Mouse (Mus musculus) heart, adult 9 months (tissue): ENCODE measurements around the gene Rapgef5.

Experiments
- DNase-seq, 2 experiments: peaks; one replicate each; pipeline ENCODE4 v3.0.0; 2022; ENCODE audit warnings: low spot score in 2 of 2

The Rapgef5 gene

GRCm38 (mm10) chr12:117516179-117516578 lies at the start of gene Rapgef5:
Gene Rapgef5 (plus strand): TSS chr12:117516479.
- no peak for DNase-seq

DNA sequence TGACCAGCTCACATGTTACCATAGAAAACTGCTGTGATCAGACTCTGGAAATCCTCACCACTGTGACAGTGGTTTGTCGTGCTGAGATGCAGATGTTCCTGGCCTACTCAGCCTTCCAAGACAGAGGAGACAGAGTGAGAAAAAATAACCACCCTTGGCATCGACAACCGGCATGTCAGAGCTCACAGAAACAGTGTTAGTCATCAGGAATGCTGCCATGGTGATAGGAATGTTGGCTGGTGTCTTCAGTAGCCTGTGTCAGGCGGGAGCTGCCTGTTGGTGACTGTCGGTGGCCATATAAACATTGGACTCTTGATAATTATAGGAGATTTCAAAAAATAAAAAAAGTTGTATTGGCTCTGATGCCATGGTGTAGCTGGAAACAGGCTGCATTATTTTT lies 48.0 kb upstream of the Rapgef5 start:
- DNase-seq, result peak; percentile 41 to 54

GRCm38 (mm10) chr12:117479014-117479413 lies 37.3 kb upstream of the Rapgef5 start:
- no peak for DNase-seq

DNA sequence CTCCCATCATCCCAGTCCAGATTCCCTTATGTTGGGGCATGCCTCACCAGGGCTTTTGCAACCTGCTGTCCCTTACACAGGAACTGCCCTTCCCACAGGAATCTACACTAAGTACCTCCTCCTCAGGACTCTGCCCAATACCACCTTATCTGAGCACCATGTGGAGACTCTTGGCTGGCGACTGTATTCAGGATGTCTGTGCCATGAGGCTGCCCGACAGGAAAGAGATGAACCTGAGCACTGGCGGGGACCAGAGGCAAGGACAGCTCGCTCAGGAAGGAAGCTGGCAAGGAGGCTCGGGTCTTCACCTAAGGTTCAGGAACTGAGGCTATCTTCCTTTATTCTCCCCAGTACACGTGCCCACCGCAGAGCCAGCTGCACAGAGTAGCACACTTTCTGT lies 36.6 kb upstream of the Rapgef5 start:
- DNase-seq, result no peak

DNA sequence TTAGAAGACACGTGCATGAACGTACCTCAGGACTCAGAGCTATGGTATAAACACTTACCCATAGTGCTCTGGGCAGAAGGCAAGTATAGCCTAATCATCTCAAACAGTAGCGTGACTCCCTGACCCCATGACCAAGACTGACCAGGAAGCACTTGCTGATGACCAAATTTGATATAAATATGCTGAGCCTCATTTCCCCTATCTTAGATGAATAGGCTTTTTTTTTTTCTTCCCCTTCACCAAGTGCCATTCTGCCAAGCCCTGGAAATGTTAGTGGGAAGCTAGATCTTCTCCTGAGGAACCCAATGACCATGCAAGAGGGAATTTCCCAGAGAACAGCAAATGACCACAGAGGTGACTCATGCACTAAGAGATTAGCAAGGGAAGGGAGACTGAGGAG lies 35.3 kb upstream of the Rapgef5 start:
- no peak for DNase-seq

- DNase-seq, result no peak
These were observed 33.6 kb upstream of the Rapgef5 start for GRCm38 (mm10) chr12:117482665-117483064.

DNA sequence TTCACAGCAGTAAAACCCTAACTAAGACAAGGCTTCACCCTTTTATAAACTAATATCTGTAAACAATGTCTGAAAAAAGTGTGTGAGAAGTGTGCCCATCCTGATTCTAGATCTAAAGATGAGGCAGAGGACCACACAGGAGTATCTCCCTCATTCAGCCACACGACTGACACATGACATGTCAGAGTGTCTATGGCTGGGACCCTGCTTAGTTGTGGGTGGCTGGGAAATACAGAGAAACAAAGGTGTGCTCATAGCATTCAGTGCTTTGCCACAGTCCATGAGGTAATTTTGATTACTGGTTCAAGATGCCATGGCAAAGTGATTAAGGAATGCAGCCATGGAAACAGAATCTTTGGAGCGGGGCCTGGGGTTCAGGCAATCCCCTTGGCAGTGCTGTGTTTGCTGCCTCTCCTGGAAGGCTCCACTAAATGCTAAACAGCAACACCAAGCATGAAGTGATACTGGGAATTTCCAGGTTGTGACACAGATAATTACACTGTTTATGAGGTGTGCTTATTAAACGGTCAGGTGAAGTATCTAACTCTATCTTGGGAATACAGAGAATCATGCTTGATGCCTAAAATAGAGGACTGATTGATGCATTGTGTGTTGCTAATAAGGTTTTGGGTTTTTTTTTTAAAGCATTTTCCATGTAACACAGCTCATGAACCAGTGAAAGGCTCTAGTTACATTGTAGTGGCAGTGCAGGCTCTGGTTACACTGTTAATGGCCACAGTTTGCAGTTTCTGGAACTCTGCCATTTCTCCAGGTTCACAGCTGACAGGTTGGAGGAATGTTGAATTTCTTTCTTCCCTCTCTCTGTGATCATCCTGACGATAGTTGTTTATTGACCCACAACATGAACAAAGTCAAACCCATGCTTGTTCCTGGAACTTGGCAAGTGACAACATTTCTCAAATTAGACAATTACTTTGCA lies 29.9 kb upstream of the Rapgef5 start:
- no peak for DNase-seq

DNA sequence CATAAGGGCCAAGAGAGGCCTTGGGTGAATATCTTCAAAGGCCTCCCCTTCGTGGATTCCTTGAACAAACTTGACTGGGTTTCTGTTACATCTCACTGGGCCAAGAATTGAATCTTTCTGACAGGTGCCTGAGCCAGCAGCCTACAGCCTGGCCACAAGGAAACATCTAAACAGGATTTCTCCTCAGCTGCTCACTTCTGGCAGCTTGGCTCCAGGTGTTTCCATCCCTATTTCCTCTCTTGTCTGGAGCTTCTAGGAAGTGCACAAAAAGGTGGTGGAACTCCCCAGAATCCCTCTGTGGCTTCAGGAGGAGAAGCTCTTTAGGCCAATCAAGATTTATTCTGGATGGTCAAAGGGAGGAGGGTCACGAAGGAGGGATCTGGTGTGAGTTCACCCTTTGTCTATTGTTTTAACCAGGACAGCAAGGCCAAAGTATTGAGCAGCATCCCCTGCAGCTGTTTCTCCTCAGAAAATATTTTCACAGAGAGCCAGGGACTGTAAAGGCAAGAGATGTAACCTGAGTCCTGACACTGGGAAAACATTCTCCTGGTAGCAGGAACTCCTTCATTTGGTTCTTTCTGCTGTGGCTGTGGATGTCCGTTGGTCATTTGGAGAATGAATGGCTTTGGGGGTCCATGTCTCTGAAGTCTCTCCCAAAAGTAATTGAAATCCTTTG lies 19.6 kb upstream of the Rapgef5 start:
- DNase-seq, result peak in 1 of 2 experiments; percentile 34

- no peak for DNase-seq
These were observed 18.9 kb upstream of the Rapgef5 start for GRCm38 (mm10) chr12:117497361-117497760.

- peak; percentile 17 to 68 for DNase-seq
These were observed 17.0 kb upstream of the Rapgef5 start for GRCm38 (mm10) chr12:117499242-117499641.

GRCm38 (mm10) chr12:117501180-117501579 lies 15.1 kb upstream of the Rapgef5 start:
- DNase-seq, result peak in 1 of 2 experiments; percentile 54

- DNase-seq, result no peak
These were observed 13.4 kb upstream of the Rapgef5 start for GRCm38 (mm10) chr12:117502834-117503233.

DNA sequence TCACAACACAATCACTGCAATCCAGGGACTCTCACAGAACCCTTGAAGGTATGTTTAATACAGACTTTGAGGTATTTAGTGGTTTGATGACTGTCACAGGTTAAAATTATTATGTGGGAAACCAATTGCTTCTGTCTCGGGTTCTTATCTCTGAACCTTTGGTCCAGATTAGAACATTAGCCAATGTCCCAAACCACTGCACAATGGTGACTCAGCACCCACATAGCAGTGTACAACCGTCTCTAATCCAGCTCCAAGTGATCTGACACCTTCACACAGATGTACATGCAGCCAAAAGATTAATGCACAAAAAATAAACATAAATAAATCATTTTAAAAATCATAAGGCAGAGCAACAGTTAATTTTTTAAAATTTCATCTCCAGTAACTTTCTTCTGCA lies 11.1 kb upstream of the Rapgef5 start:
- no peak for DNase-seq

GRCm38 (mm10) chr12:117507772-117508171 lies 8.5 kb upstream of the Rapgef5 start:
- DNase-seq, result no peak

DNA sequence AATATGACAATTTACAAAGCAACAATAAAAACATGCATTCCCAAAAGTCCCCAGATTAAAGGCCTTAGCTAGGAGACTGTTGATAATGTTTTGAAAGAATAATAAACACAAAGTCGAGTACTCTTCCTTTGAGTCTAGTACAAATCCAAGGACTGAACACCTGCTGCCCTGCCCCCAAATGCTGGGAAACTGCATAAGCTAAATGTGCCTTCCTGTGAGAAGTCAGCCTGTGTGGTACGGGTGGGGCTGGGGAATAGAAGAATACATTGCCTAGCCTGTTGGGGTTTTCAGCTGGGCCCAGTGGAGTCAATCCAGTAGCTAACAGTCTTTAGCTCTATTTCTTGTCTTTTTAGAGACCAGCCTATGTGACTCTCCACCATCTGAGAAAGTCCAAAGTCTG lies 6.4 kb upstream of the Rapgef5 start:
- no peak for DNase-seq

DNA sequence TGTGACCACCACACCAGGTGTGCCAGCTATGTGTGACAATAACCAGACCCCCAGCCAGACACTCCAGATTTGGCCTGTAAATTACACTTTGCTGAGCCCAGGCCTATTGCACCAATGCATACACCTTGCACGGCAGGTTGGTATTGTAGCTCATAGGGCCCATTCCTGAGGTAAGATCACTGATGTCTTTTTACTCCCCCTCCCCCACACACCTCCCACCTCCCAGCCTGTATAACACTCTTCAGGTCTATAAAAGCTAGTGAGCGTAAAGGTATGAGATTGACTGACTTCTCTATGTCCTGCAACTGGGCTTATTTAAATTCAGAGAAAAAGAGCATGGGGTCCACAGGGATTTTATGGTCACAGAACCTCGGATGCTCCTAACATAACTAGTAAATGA lies 3.8 kb upstream of the Rapgef5 start:
- DNase-seq, result no peak

DNA sequence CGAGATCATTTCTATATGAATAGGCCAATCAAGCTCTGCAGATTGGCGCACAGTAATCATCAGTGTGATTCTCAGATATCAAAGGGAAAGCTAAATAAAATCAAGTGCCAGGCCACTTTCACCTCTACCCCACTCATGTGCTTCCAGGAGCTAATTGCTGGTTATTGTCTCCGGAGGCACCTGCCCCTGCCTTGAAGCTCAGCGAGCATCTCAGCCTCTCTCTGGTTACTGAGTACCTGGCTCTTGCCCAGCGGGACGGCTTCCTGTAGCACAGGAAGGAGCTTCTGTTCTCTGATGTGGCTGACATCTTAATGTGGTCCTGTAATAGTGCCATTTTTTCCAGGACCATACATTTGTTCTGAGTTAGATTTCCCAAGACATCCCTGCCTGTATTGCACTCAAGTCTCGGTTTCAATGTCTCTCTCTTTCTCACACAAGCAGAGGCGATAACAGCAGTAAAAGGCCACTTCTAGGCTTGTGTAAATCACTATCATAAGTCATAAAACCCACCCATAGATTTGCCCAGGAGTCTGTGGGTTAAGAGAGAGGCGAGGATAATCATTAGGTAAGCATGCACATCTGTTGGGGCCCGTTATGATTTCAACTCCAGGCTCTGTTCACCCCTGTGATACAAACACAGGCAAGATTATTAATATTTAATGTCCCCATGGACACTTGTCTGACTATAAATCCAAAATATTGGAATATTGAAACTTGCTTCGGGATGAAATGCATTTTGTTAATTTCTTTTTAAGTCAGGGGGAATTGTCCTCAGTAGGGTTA lies 2.9 kb upstream of the Rapgef5 start:
- DNase-seq, result no peak

GRCm38 (mm10) chr12:117517275-117517936 lies 1.1 kb downstream of the Rapgef5 start:
- no peak for DNase-seq

DNA sequence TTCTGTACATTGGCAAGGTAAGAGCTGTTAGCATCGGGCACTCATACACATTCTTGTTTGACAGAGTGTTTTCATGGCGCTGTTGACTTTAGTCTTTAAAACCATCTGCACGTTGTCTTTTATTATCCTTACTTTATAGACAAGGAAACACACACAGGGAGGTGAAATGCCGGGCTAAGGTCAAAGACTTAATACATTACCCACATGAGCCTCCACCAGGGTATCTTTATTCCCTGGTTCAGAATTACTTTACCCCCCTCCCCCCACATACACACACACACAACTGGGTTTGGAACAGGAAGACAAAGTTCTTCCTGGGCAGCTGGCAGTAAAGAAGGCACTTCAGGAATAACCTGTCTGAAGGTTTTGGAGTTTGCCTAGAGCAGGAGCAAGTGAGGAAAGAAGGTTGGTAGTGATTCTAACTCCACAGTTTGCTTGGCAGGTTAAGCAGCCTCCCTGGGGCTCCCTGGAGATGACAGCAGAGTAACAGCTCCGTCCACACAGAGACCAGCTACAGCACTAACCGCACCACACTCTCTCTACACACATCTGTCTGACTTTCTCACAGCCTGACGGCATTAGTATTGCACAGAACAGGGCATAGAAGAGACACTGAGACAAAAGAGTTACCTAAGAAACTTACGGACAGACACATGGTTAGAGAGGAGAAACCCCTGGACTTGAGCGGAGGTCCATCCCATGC lies 8.2 kb downstream of the Rapgef5 start:
- DNase-seq, result no peak

GRCm38 (mm10) chr12:117527889-117528288 lies 11.6 kb downstream of the Rapgef5 start:
- no peak for DNase-seq
